Mouse (Mus musculus) stomach, postnatal 0 days (tissue): Measurements from ENCODE around the gene Spsb1.

Experiments
- CTCF ChIP-seq: IDR thresholded peaks from 2 replicates; pipeline ENCODE4 v1.5.1; 2016; ENCODE audit warnings: antibody characterized with exemption, low read depth, mild to moderate bottlenecking, moderate library complexity
- EP300 ChIP-seq: optimal IDR thresholded peaks from 2 replicates; pipeline ENCODE3; 2016; ENCODE audit warnings: antibody characterized with exemption

DNA sequence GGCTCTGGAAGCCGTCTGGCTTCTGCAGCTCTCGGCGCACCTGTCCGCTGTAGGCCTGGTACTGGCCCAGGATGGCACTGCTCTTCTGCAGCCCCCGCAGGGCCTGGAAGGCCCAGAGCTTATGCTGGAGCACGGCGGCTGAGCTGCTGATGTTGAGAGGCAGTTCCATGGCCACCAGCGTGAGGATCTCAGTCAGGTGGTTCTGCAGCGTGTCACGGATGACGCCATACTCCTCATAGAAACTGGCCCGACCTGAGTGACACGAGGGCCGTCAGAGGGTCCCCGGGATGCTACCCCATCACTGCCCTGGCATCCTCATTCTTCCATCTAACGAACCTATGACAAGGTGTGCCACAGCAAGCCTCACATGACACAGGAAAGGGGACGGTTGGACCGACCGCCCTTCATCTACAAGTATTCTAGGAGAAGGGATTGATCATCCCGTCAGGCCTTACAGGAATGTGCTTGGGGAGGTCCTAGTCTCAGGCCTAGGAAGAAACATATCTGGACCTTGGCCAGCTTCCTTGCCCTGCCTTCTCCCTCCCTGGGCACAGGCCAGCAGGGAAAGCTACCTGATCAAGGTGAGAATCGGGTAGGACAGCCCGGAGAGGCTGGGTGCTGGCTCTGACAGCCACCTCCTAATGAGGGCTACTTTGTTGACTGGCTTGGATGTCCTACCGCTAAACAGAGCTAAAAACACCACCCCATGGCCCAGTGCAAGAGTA, 29.2 kb upstream of the Spsb1 start:
- TF ChIP-seq CTCF, result no peak
- TF ChIP-seq EP300, result no peak
